Mouse (Mus musculus) gastrocnemius, adult 8-10 months (tissue): ENCODE data around the gene Hs3st4. TPM values are rescaled to one million over a fixed set of nuclear protein-coding genes. Genes with fewer than 3 reads are reported as not detected.

Experiments used
- DNase-seq, 2 experiments: peaks; one replicate each; pipeline ENCODE4 v3.0.0; 2022; ENCODE audit warnings: low spot score in 2 of 2
- total RNA-seq, 4 experiments: library from RNA; stranded (reverse); gene quantifications; 2 replicates each; pipeline ENCODE4 v1.2.4; 2022

Gene Hs3st4
- total RNA-seq, 4 experiments from 2014 or later: not detected

- DNase-seq: no peak
These were observed 358.8 kb downstream of the Hs3st4 start for GRCm38 (mm10) chr7:124341510-124341909.

DNA sequence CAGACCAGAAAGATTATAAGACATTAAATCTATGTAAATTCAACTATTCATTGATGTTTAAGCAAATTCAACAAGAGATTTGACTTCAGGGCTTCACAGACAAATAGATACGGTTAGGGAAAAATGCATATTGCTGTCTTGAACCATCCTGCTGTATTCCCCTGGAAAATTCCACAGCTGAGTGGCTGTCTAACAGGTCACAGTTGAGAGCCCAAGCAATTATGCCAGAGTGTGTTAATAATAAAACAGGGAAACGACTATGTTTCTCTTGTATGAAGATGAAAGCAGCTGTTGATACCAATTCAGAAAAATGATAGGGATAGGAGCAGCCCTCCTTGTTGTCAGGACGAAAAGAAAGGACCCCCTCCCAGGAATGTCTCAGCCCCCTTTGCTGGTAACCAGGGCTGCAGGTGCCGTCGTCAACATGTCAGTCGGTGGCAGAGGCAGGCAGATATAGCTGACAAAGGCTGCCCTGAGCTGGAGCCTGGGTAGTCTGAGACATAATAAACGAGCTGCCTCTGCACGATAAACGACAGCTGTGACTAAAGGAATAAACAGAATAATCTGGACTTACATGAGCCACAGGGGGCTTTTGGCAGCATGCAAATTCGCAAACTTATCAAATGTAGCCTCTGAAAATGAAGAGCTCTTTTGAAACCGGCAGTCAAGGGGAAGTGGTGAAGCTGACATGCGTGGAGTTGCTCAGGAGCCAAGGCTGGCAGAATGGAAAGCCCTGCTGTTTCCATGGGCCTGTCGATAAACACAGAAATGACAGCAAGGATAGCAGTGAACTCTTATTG lies 364.7 kb downstream of the Hs3st4 start:
- DNase-seq: no peak

DNA sequence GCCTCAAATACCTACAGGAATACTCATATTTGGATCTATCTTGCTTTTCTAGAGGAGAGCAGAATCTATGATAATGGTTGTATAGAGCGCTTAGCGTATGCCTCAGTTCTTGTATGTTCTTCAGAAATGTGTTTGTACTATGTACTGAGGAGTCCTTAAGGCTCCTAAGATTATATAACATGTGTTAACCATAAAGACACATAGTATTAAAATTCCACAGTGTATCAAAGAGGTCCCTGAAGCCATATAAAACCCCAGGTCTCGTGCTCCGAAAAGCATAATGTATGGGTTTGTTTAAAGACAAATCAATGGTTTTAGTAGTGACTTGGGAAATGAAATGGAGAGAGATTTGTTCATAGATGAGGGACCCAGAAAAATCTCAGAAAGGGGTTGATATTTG lies 371.4 kb downstream of the Hs3st4 start:
- no peak for DNase-seq

DNA sequence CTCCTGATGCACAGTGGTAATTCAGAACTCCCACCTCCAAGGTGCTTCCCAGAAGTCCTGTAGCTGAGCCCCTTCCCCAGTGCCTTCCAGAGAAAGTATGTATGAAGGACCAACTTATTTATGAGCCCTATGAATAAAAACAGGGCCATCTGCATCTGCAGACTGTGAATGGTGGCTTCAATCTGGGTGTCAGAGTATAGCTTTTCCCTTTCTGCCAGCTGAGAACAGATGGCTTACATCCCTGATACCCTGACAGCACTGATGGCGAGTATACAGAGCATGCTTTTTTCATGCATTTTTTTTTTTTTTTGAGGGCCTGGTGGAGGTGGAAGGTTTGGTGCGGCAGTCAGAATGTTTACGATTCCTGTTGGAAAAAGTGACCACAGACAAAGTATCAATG lies 375.4 kb downstream of the Hs3st4 start:
- no peak for DNase-seq

DNA sequence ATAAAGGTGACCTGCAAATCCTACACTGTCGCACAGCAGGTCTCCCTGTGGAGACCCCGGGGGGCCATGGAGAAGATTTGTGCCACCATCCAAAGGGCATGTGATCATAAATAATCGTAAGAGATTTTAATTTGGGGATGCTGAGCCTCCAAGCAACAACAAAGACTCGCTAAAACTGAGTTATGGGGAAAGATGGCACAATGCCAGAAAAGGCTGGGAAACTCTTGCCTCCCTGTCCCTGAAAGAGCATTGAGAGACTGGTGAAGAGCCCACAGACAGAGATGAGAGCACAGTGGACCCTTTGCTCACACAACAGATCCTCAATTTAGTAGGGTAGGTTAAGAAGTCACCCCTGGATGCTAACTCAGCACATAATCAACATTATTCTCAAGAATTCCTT lies 377.2 kb downstream of the Hs3st4 start:
- DNase-seq: no peak

DNA sequence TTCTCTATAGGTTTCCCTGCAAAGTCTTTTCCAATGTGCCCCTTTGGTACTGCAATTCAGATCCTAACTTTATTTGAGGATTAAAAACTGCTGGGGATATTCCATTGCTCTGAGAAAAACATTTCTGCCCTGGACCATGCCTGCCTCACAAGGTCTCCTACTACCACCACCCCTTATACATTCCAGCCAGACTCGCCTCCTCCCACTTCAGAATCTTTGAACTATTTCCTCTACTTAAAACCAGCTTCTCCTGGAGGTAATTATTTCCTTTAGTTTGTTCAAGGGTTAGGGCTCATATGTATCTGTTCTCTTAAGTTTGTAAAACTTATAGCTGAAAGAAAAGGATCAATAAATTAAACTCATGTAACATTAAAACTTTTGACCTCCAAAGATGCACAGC lies 389.6 kb downstream of the Hs3st4 start:
- no peak for DNase-seq

GRCm38 (mm10) chr7:124372697-124373096 lies 390.0 kb downstream of the Hs3st4 start:
- no peak for DNase-seq

- DNase-seq: no peak
These were observed 400.8 kb downstream of the Hs3st4 start for GRCm38 (mm10) chr7:124383489-124383888.

DNA sequence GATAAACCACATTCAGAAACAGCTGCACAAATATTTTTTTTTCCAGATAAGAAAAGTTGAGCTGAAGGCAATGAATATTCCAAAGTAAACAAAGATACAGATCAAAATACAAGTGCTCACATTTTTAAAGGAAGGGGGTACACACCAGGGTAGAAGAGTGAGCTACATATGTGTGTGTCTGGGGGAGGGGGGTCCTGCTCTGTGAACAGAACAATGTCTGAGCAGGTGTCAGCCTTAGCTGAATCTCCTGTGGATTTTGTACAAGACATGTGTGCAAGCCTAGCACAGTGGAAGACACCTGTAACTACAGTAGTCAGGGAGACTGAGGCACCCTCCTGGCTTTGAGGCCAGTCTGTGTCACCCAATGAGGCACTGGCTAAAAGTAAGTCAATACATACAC lies 416.5 kb downstream of the Hs3st4 start:
- DNase-seq: no peak

GRCm38 (mm10) chr7:124426951-124427350 lies 444.3 kb downstream of the Hs3st4 start:
- DNase-seq: no peak
